Mouse (Mus musculus) neural tube, embryonic 13.5 days (tissue): ENCODE measurements around the gene Rpl5. TPM values are rescaled to one million over a fixed set of nuclear protein-coding genes. Genes with fewer than 3 reads are reported as not detected.

Experiments
- ATAC-seq: fragments of 200-750 bp; cut with Nextera tagmentation; 2 replicates; pipeline ENCODE4 v1.8.0; 2017; ENCODE audit warnings: low read depth, mild to moderate bottlenecking, moderate TSS enrichment, moderate library complexity
- H3K27ac ChIP-seq: fragments of 300-500 bp; sonication (generic); replicated peaks from 2 replicates; pipeline ENCODE4 v1.5.1; 2015; ENCODE audit warnings: moderate library complexity, mild to moderate bottlenecking, inconsistent platforms
- H3K27me3 ChIP-seq: fragments of 300-500 bp; sonication (generic); 2 replicates; pipeline ENCODE4 v1.6.1; 2015; ENCODE audit warnings: mild to moderate bottlenecking, inconsistent platforms
- H3K36me3 ChIP-seq: fragments of 300-500 bp; sonication (generic); 2 replicates; pipeline ENCODE4 v1.6.1; 2015; ENCODE audit warnings: mild to moderate bottlenecking, inconsistent platforms
- H3K4me1 ChIP-seq: fragments of 300-500 bp; sonication (generic); replicated peaks from 2 replicates; pipeline ENCODE4 v1.6.1; 2015; ENCODE audit warnings: inconsistent platforms
- H3K4me2 ChIP-seq: fragments of 300-500 bp; sonication (generic); 2 replicates; pipeline ENCODE4 v1.6.1; 2015; ENCODE audit warnings: inconsistent platforms, mild to moderate bottlenecking, moderate library complexity
- H3K4me3 ChIP-seq: fragments of 300-500 bp; sonication (generic); 2 replicates; pipeline ENCODE4 v1.5.1; 2015; ENCODE audit warnings: mild to moderate bottlenecking, inconsistent platforms
- H3K9ac ChIP-seq: fragments of 300-500 bp; sonication (generic); 2 replicates; pipeline ENCODE4 v1.6.1; 2015; ENCODE audit warnings: moderate library complexity, mild to moderate bottlenecking, inconsistent platforms
- H3K9me3 ChIP-seq: fragments of 300-500 bp; sonication (generic); 2 replicates; pipeline ENCODE4 v1.6.1; 2016; ENCODE audit warnings: inconsistent platforms
- WGBS: fragments of 180-500 bp; shearing (Covaris S2); methylation state at CpG from one replicate; pipeline ENCODE4 v1.1.7; 2015; 5-methylcytosine and 5-hydroxymethylcytosine counted together
- polyA plus RNA-seq: library from polyadenylated mRNA; unstranded; fragments of >200 nt; fragmentation: Nextera tagmentation; extraction: Ambion mirVana; gene quantifications from 2 replicates; pipeline ENCODE4 v1.2.1, GENCODE M21; 2015

Rpl5 gene
- polyA plus RNA-seq, 1 experiment from 2014 or later: 56.2 TPM

DNA sequence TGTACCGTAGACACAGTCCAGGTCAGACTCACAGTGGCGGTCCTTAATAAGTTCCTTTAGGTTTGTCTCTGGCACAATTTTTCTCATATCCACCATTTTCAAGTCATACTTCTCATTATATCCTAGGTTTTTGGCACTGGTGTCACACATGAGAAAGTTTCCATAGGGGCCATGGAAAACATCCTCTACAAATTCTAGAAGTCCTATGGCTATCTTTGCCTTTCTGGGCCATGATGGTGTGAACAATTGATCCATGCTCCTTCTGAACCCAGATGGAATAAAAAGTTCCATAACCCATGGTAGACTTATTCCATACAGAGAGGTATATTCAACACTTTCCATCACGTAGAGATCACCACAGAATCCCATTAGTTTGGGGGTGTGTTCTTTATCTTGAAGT is 9.4 kb downstream of the Rpl5 start:
- Histone ChIP-seq H3K9ac (no peak overlapping the region), H3K36me3 (peaks cover 68% of the 10 kb centered on the region), H3K9me3 (no peaks in the 10 kb centered on the region), H3K4me1 (no peaks in the 10 kb centered on the region), H3K27ac (no peak overlapping the region), H3K4me2 (no peak overlapping the region), H3K27me3 (no peaks in the 10 kb centered on the region), H3K4me3 (no peak overlapping the region)
- ATAC-seq: no peak
- WGBS: 85% methylated on average over 3 of the region's 3 CpGs

GRCm38 (mm10) chr5:107910084-107910616 is 9.8 kb downstream of the Rpl5 start:
- 70% methylated on average over 5 of the region's 5 CpGs for WGBS
- Histone ChIP-seq H3K36me3 (peaks cover 63% of the 10 kb centered on the region), H3K27me3 (no peaks in the 10 kb centered on the region), H3K4me3 (no peak overlapping the region), H3K9ac (no peak overlapping the region), H3K4me1 (peaks cover under 1% of the 10 kb centered on the region; the same call in 1 of the 2 replicates), H3K4me2 (no peak overlapping the region), H3K9me3 (no peaks in the 10 kb centered on the region), H3K27ac (no peak overlapping the region)
- no peak for ATAC-seq

GRCm38 (mm10) chr5:107911012-107911411 is 10.7 kb downstream of the Rpl5 start:
- no peak overlapping the region for H3K4me2 ChIP-seq
- 93% methylated on average over 5 of the region's 5 CpGs for WGBS
- no peak for ATAC-seq
- H3K36me3 ChIP-seq: peaks cover 54% of the 10 kb centered on the region
- H3K9ac ChIP-seq: no peak overlapping the region
- H3K4me3 ChIP-seq: no peak overlapping the region
- peaks cover 4% of the 10 kb centered on the region; the same call in 1 of the 2 replicates for H3K4me1 ChIP-seq
- no peak overlapping the region for H3K27ac ChIP-seq
- H3K9me3 ChIP-seq: no peaks in the 10 kb centered on the region
- H3K27me3 ChIP-seq: no peaks in the 10 kb centered on the region

GRCm38 (mm10) chr5:107915280-107915679 is 15.0 kb downstream of the Rpl5 start:
- 21% methylated on average over 4 of the region's 4 CpGs for WGBS
- peaks cover 12% of the 10 kb centered on the region for H3K36me3 ChIP-seq
- 0 out of 2 replicates have a peak overlapping the region, but pooled peaks have one; percentile 1 for H3K27ac ChIP-seq
- H3K27me3 ChIP-seq: no peaks in the 10 kb centered on the region
- no peak overlapping the region for H3K4me3 ChIP-seq
- ATAC-seq: no peak
- peaks cover 4% of the 10 kb centered on the region; the same call in 1 of the 2 replicates for H3K4me1 ChIP-seq
- no peak overlapping the region for H3K4me2 ChIP-seq
- H3K9ac ChIP-seq: 0 out of 2 replicates have a peak overlapping the region, but pooled peaks have one; percentile 6
- no peaks in the 10 kb centered on the region for H3K9me3 ChIP-seq

DNA sequence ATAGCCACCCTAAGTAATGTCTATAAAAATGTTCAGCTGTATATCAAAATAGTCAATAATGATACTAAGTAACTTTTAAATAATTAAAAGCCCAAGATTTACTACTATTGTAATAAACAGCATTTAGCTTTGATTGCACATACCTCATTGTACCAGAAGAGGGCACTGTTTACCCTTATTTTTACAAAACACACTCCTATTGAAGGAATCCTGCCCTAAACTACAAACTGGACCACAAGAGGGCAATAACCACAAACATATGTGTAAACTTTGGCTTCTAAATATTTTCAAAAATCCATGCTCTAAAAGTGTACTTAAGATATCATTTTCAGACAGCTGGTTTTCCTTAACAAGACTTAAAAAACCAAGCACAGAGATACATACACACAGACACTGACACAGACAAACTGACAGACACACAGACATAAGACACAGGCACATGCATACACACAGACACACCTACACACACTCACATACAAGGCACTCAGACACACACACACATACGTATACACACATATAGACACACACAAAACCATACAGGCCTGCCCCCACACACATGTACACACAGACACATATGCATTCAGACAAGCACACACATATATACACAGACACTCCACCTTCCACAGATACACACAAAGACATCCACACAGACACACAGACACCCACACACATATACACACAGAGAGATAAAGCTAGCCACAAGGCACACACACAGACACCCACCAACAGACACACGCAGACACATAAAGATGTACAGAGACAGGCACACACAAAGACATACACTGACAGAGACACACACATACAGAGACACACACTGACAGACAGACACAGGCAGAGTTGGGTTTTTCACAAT is 21.3 kb downstream of the Rpl5 start:
- Histone ChIP-seq H3K4me2 (no peak overlapping the region), H3K36me3 (no peaks in the 10 kb centered on the region), H3K27me3 (no peaks in the 10 kb centered on the region), H3K9ac (0 out of 2 replicates have a peak overlapping the region, but pooled peaks have one; percentile 22), H3K4me1 (no peaks in the 10 kb centered on the region), H3K27ac (no peak overlapping the region), H3K9me3 (no peaks in the 10 kb centered on the region), H3K4me3 (no peak overlapping the region)
- peak; percentile 64 for ATAC-seq
- WGBS: 82% methylated on average over 2 of the region's 2 CpGs

- H3K9me3 ChIP-seq: no peaks in the 10 kb centered on the region
- 89% methylated on average over 1 of the region's 1 CpGs for WGBS
- no peak overlapping the region for H3K27ac ChIP-seq
- no peak overlapping the region for H3K4me3 ChIP-seq
- no peak for ATAC-seq
- no peaks in the 10 kb centered on the region for H3K36me3 ChIP-seq
- H3K27me3 ChIP-seq: no peaks in the 10 kb centered on the region
- no peaks in the 10 kb centered on the region for H3K4me1 ChIP-seq
- no peak overlapping the region for H3K9ac ChIP-seq
- H3K4me2 ChIP-seq: no peak overlapping the region
Measured at GRCm38 (mm10) chr5:107922836-107923235, 22.5 kb downstream of the Rpl5 start.

- Histone ChIP-seq H3K9me3 (no peaks in the 10 kb centered on the region), H3K4me3 (no peak overlapping the region), H3K9ac (no peak overlapping the region), H3K4me1 (no peaks in the 10 kb centered on the region), H3K27ac (no peak overlapping the region), H3K4me2 (no peak overlapping the region), H3K27me3 (no peaks in the 10 kb centered on the region), H3K36me3 (no peaks in the 10 kb centered on the region)
- ATAC-seq: no peak
- 73% methylated on average over 8 of the region's 8 CpGs for WGBS
Measured at GRCm38 (mm10) chr5:107924564-107924963, 24.3 kb downstream of the Rpl5 start.

DNA sequence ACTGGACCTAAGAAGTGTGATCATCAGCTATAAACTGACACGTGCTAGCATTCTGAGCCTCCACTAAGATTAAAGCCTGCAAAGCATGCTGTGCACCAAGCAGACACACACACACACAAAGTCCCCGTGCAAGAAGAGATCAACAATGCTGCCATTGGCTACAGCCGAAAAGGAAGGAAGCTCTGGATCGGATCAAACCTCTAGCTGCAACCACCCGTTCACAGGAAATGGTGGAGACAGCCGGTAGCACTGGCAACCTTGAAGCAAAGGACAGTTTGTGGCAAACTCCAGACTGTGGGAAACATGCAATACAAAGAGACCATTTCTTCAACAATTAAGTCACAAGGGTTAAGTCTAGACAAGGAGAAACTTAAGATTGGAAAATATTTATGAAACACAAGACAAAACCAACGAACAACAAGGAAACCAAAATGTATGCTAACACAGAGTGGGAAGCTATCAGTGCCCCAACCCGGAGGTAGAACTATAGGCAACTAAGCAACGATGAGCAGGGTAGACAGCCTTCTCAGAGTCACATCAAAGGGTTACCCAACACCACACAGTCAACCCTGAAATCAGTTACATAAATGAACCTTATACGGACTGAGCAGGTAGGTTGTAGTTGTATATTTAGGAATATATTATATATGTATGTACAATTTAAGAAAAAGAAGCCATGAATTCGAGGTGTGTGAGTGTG is 26.4 kb downstream of the Rpl5 start:
- no peak overlapping the region for H3K4me3 ChIP-seq
- 82% methylated on average over 11 of the region's 11 CpGs for WGBS
- H3K36me3 ChIP-seq: no peaks in the 10 kb centered on the region
- no peaks in the 10 kb centered on the region for H3K9me3 ChIP-seq
- no peaks in the 10 kb centered on the region for H3K27me3 ChIP-seq
- H3K27ac ChIP-seq: no peak overlapping the region
- H3K4me2 ChIP-seq: no peak overlapping the region
- no peak overlapping the region for H3K9ac ChIP-seq
- ATAC-seq: no peak
- no peaks in the 10 kb centered on the region for H3K4me1 ChIP-seq

DNA sequence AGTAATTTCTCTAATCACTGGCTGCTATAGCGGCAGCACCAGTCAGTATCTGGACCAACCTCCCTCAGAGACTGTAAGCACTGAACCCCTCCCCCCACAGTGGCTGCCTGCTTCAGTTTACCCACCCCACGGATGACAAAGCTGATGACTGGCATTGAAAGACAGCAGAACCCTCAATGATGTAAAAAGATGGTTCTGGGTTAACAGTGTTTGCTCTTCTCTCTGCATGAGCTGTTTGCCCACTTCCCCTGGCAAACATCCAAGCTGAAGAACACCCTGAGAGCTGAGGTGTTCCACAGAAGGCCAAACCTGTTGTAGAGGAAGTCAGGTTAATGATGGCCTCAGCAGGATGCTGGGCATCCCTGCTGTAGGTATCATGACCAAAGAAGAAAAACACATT is 32.3 kb downstream of the Rpl5 start:
- Histone ChIP-seq H3K4me1 (peaks cover 9% of the 10 kb centered on the region), H3K9me3 (no peaks in the 10 kb centered on the region), H3K4me2 (no peak overlapping the region), H3K36me3 (no peaks in the 10 kb centered on the region), H3K27ac (no peak overlapping the region), H3K27me3 (no peaks in the 10 kb centered on the region), H3K9ac (no peak overlapping the region), H3K4me3 (no peak overlapping the region)
- 46% methylated on average over 2 of the region's 2 CpGs for whole genome bisulfite sequencing
- no peak for ATAC-seq

DNA sequence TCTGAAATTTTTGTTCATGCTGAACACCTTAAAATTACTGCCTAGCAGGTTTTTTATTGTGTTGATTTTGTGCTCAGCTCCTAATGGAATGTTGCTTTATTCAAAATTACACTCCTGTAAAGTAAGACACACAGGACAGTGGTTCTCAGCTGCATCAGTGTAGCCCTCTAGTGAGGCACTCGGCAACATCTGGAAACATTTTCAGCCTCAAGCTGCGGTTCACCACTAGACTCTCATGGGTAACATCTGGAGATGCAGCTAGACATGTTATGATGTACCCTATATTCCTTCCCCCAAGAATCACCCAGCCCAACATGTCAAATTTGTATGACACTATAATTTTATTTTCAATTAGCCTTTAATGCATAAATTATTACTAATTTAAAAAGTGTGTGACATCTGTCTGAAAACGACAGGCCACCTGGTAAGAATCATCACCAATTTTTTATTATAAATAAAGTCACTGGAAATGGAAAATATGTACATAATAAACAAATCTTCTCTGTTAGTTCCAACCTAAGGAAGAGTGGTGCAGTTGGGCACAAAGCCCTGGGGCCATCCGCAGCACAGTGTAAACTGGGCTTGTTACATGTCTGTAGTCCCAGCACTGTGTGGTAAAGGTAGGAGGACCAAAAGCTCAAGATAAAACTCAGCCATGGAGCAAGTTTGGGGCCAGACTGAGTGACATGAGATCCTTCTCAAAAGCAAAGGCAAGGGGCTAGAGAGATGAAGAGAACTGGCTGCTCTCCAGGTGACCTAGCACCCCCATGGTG is 33.1 kb downstream of the Rpl5 start:
- no peaks in the 10 kb centered on the region for H3K9me3 ChIP-seq
- no peak for ATAC-seq
- 79% methylated on average over 4 of the region's 4 CpGs for WGBS

GRCm38 (mm10) chr5:107934770-107935543 is 34.7 kb downstream of the Rpl5 start:
- Histone ChIP-seq H3K9me3 (no peaks in the 10 kb centered on the region), H3K4me3 (no peak overlapping the region), H3K4me2 (no peak overlapping the region), H3K9ac (no peak overlapping the region), H3K36me3 (no peaks in the 10 kb centered on the region), H3K27me3 (no peaks in the 10 kb centered on the region), H3K27ac (no peak overlapping the region), H3K4me1 (peaks cover 9% of the 10 kb centered on the region)
- WGBS: 89% methylated on average over 10 of the region's 10 CpGs
- ATAC-seq: no peak

More for the DNA sequence above, 33.1 kb downstream of the Rpl5 start:
- Histone ChIP-seq H3K27ac (no peak overlapping the region), H3K4me1 (peaks cover 9% of the 10 kb centered on the region), H3K4me3 (no peak overlapping the region), H3K36me3 (no peaks in the 10 kb centered on the region), H3K9ac (no peak overlapping the region), H3K27me3 (no peaks in the 10 kb centered on the region), H3K4me2 (no peak overlapping the region)
